ENCODE assay signal across 8 mouse cellular contexts in the genomic region with DNA sequence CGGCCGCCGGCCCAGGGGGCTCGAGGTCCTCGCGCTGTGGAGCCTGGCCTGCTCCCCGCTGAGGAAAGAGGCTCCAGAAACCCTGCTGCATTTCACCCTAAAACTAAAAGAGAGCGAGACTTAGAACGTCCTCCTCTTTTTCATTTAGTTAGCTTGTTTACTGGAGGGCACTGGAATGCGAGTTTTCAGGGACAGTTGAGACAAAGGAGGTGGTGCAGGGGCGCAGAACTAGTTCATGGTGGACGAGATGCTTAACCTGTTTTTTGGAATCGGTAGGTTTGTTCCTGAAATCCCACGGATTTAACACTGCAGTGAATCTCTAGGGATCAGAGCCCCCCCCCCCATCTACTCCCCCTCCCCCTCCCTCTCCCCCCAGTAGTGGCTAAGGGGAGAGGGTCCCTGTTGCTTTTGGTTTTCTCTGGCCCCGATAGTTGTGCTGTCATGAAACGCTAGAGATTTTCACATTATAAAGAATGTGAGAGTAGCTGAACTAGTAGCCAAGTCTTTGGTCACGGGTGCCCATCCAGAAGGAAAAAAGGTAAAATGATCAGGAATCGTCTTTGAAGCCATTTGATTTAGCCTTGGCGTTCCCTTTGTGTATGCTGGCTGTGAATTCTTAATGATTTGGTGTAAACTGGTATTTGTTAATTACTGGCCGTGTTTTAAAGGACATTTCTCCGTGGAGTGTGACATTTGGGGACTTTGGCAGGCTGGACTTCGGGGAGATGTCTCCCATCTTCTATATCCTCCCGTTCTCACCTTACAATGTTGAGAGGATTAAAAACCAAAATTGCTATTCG. TPM values are rescaled to one million over a fixed set of nuclear protein-coding genes. Genes with fewer than 3 reads are reported as not detected.
DNase-seq lines count a peak whose midpoint lies in the region; ATAC-seq and TF ChIP-seq lines count a peak whose summit lies in the region.

No protein-coding gene starts in this region.

- H3K4me1 ChIP-seq in kidney, embryonic 15.5 days: peaks cover 21% of the 10 kb centered on the region
- peaks cover 37% of the 10 kb centered on the region for H3K4me1 ChIP-seq in hindbrain, embryonic 10.5 days (replicated peaks)
- peaks cover 39% of the 10 kb centered on the region for H3K4me1 ChIP-seq in midbrain, embryonic 10.5 days

- H3K36me3 ChIP-seq in kidney, embryonic 15.5 days: no peaks in the 10 kb centered on the region
- H3K36me3 ChIP-seq in hindbrain, embryonic 10.5 days: no peaks in the 10 kb centered on the region
- no peaks in the 10 kb centered on the region for H3K36me3 ChIP-seq in midbrain, embryonic 10.5 days

- intact Hi-C loops in gastrocnemius, postnatal 14 days (cut with DNase I; ENCODE audit: low total_unique reads): no loop called here

- no peak for DNase-seq in kidney, postnatal 10 days
- peak; percentile 40 for DNase-seq in brain, embryonic 14.5 days (ENCODE audit: low read depth)
- no peak for DNase-seq in hindbrain, embryonic 10.5 days (ENCODE audit: low spot score)
- no peak for DNase-seq in midbrain, embryonic 10.5 days (ENCODE audit: low spot score)
- no peak for DNase-seq in urinary bladder, postnatal 4 days (ENCODE audit: low spot score in 2 of 2)
- no peak for DNase-seq in gastrocnemius, postnatal 14 days
- no peak for DNase-seq in MN1 (ENCODE audit: low spot score)

- TF ChIP-seq CTCF in brain, embryonic 14.5 days (IDR thresholded peaks at IDR 0.05; ENCODE audit: borderline replicate concordance, extremely low read depth, insufficient read depth, insufficient read length): no peak

- H3K4me2 ChIP-seq in kidney, embryonic 15.5 days: peak overlapping the region; percentile 71

- no peaks in the 10 kb centered on the region for H3K9me3 ChIP-seq in kidney, embryonic 15.5 days (replicated peaks)
- H3K9me3 ChIP-seq in hindbrain, embryonic 10.5 days: no peaks in the 10 kb centered on the region
- no peaks in the 10 kb centered on the region for H3K9me3 ChIP-seq in midbrain, embryonic 10.5 days (replicated peaks)

- H3K27me3 ChIP-seq in kidney, embryonic 15.5 days: peaks cover 8% of the 10 kb centered on the region; the same call in 1 of the 2 replicates
- peaks cover 15% of the 10 kb centered on the region for H3K27me3 ChIP-seq in hindbrain, embryonic 10.5 days (ENCODE audit: insufficient read depth, poor library complexity, severe bottlenecking)
- peaks cover 25% of the 10 kb centered on the region for H3K27me3 ChIP-seq in midbrain, embryonic 10.5 days (ENCODE audit: low read depth, poor library complexity, severe bottlenecking)

- H3K9ac ChIP-seq in kidney, embryonic 15.5 days: peak overlapping the region; percentile 86

- no peak for TF ChIP-seq POLR2A in brain, embryonic 14.5 days (IDR thresholded peaks at IDR 0.05; ENCODE audit: borderline replicate concordance, extremely low read depth, insufficient read depth, insufficient read length, poor library complexity, severe bottlenecking)

- WGBS in kidney, embryonic 15.5 days: 4% methylated on average over 24 of the region's 24 CpGs
- WGBS in hindbrain, embryonic 10.5 days: 7% methylated on average over 24 of the region's 24 CpGs
- WGBS in midbrain, embryonic 10.5 days: 7% methylated on average over 24 of the region's 24 CpGs

- 0 out of 2 replicates have a peak, but pooled peaks have one; percentile 2 for ATAC-seq in kidney, embryonic 15.5 days (replicated peaks; ENCODE audit: low FRiP score)

- H3K27ac ChIP-seq in kidney, embryonic 15.5 days: peak overlapping the region; percentile 93
- peak overlapping the region; percentile 98 for H3K27ac ChIP-seq in hindbrain, embryonic 10.5 days
- H3K27ac ChIP-seq in midbrain, embryonic 10.5 days (replicated peaks): peak overlapping the region; percentile 98

- peak overlapping the region; percentile 75 for H3K4me3 ChIP-seq in kidney, embryonic 15.5 days (replicated peaks)
- peak overlapping the region; percentile 79 for H3K4me3 ChIP-seq in hindbrain, embryonic 10.5 days
- peak overlapping the region; percentile 89 for H3K4me3 ChIP-seq in midbrain, embryonic 10.5 days

RNA-seq across cellular contexts. Expression of a gene that starts 0.8 kb away (rescaled TPM):
- polyA plus RNA-seq in kidney, embryonic 15.5 days (2015; fragmentation: Nextera tagmentation; extraction: Ambion mirVana): 59.1 and 62.8 TPM in 2 replicates
- 45.4 and 47.7 TPM in 2 replicates for polyA plus RNA-seq in brain, embryonic 14.5 days (2012; rRNA removed)
- 59.1 and 62.4 TPM in 2 replicates for polyA plus RNA-seq in hindbrain, embryonic 10.5 days (2016; fragmentation: Nextera tagmentation; extraction: Ambion mirVana)
- polyA plus RNA-seq in midbrain, embryonic 10.5 days (2016; fragmentation: Nextera tagmentation; extraction: Ambion mirVana): 60.5 and 64.4 TPM in 2 replicates
- total RNA-seq in gastrocnemius, postnatal 14 days (2021): 10 to 100 TPM; 31.2 to 33.2 TPM
